Mouse (Mus musculus): ENCODE results near the gene Nmnat1. TPM values are rescaled to one million over a fixed set of nuclear protein-coding genes. Genes with fewer than 3 reads are reported as not detected.
"Not testable (repeated sequence)": the region's sequence is repeated elsewhere in the genome, so short reads cannot be mapped to it uniquely, and the experiment has no call there.

Nmnat1 gene
- polyA plus RNA-seq, 1 experiment from 2014 or later: 13.8 TPM

GRCm38 (mm10) chr4:149485825-149486206 is 814 bp upstream of the Nmnat1 start:
- H3K4me3 ChIP-seq: peak overlapping the region; percentile 57
- H3K9me3 ChIP-seq (replicated peaks): no peaks in the 10 kb centered on the region
- peak; percentile 33; the same call in 1 of the 2 replicates for ATAC-seq (ENCODE audit: low FRiP score)
- peak overlapping the region; percentile 64 for H3K9ac ChIP-seq
- peaks cover 38% of the 10 kb centered on the region for H3K36me3 ChIP-seq
- H3K4me1 ChIP-seq: peaks cover 12% of the 10 kb centered on the region
- no peaks in the 10 kb centered on the region for H3K27me3 ChIP-seq
- WGBS: 1% methylated on average over 10 of the region's 10 CpGs
- H3K27ac ChIP-seq: peak overlapping the region; percentile 66; the same call in 1 of the 2 replicates
- H3K4me2 ChIP-seq (replicated peaks): peak overlapping the region; percentile 84

- Histone ChIP-seq H3K4me3 (peak overlapping the region; percentile 57), H3K27ac (peak overlapping the region; percentile 66)
- ATAC-seq (ENCODE audit: low FRiP score): peak; percentile 4; the same call in 1 of the 2 replicates
These were observed 436 bp downstream of the Nmnat1 start for GRCm38 (mm10) chr4:149484566-149484965.

GRCm38 (mm10) chr4:149477078-149477477 is 7.9 kb downstream of the Nmnat1 start, which contains the start of gene Tmem274:
Tmem274 (plus strand) TSS chr4:149477378.
- H3K9ac ChIP-seq: no peak within 1 kb of the TSS
- WGBS: 86% methylated on average over 11 of the region's 11 CpGs
- no peak within 1 kb of the TSS for H3K27ac ChIP-seq
- peaks cover 22% of the 10 kb centered on the region for H3K36me3 ChIP-seq
- 0 out of 2 replicates have a peak, but pooled peaks cover 4% of the 10 kb centered on the region for H3K9me3 ChIP-seq (replicated peaks)
- ATAC-seq (ENCODE audit: low FRiP score): no peak
- no peak within 1 kb of the TSS for H3K4me2 ChIP-seq (replicated peaks)
- H3K27me3 ChIP-seq: no peaks in the 10 kb centered on the region; the same call in 1 of the 2 replicates
- H3K4me3 ChIP-seq: no peak within 1 kb of the TSS
- H3K4me1 ChIP-seq: no peaks in the 10 kb centered on the region

More at GRCm38 (mm10) chr4:149484566-149484965, 436 bp downstream of the Nmnat1 start:
- Histone ChIP-seq H3K36me3 (peaks cover 29% of the 10 kb centered on the region), H3K27me3 (no peaks in the 10 kb centered on the region), H3K9me3 (replicated peaks) (no peaks in the 10 kb centered on the region), H3K4me2 (replicated peaks) (peak overlapping the region; percentile 84), H3K9ac (peak overlapping the region; percentile 64), H3K4me1 (peaks cover 12% of the 10 kb centered on the region)
- 45% methylated on average over 3 of the region's 3 CpGs for WGBS

- 84% methylated on average over 7 of the region's 7 CpGs for WGBS
- Histone ChIP-seq H3K36me3 (peaks cover 27% of the 10 kb centered on the region), H3K27me3 (no peaks in the 10 kb centered on the region; the same call in 1 of the 2 replicates)
These were observed 9.9 kb downstream of the Nmnat1 start for GRCm38 (mm10) chr4:149475096-149475495.

GRCm38 (mm10) chr4:149469557-149469956 is 15.4 kb downstream of the Nmnat1 start:
- 96% methylated on average over 3 of the region's 3 CpGs for WGBS
- H3K4me1 ChIP-seq: no peaks in the 10 kb centered on the region
- no peak for ATAC-seq (ENCODE audit: low FRiP score)
- H3K27me3 ChIP-seq: no peaks in the 10 kb centered on the region
- no peak overlapping the region for H3K9ac ChIP-seq
- no peak overlapping the region for H3K4me2 ChIP-seq (replicated peaks)
- no peak overlapping the region for H3K27ac ChIP-seq
- 0 out of 2 replicates have a peak, but pooled peaks cover 4% of the 10 kb centered on the region for H3K9me3 ChIP-seq (replicated peaks)
- peaks cover 45% of the 10 kb centered on the region for H3K36me3 ChIP-seq
- no peak overlapping the region for H3K4me3 ChIP-seq

More at GRCm38 (mm10) chr4:149475096-149475495, 9.9 kb downstream of the Nmnat1 start:
- Histone ChIP-seq H3K4me3 (no peak overlapping the region), H3K9ac (no peak overlapping the region), H3K4me2 (replicated peaks) (no peak overlapping the region), H3K4me1 (no peaks in the 10 kb centered on the region), H3K9me3 (replicated peaks) (0 out of 2 replicates have a peak, but pooled peaks cover 4% of the 10 kb centered on the region), H3K27ac (no peak overlapping the region)
- no peak for ATAC-seq (ENCODE audit: low FRiP score)

GRCm38 (mm10) chr4:149463435-149463950 is 21.5 kb downstream of the Nmnat1 start:
- Histone ChIP-seq H3K27ac (no peak overlapping the region), H3K9ac (no peak overlapping the region), H3K4me2 (replicated peaks) (no peak overlapping the region), H3K9me3 (replicated peaks) (no peaks in the 10 kb centered on the region), H3K36me3 (peaks cover 6% of the 10 kb centered on the region), H3K27me3 (no peaks in the 10 kb centered on the region), H3K4me1 (0 out of 2 replicates have a peak, but pooled peaks cover 4% of the 10 kb centered on the region), H3K4me3 (no peak overlapping the region)
- ATAC-seq (ENCODE audit: low FRiP score): no peak
- WGBS: 71% methylated on average over 6 of the region's 6 CpGs

- Histone ChIP-seq H3K4me3 (no peak overlapping the region), H3K9me3 (replicated peaks) (no peaks in the 10 kb centered on the region), H3K36me3 (peaks cover under 1% of the 10 kb centered on the region; the same call in 1 of the 2 replicates), H3K9ac (no peak overlapping the region), H3K27me3 (no peaks in the 10 kb centered on the region), H3K4me1 (0 out of 2 replicates have a peak, but pooled peaks cover 4% of the 10 kb centered on the region), H3K27ac (no peak overlapping the region), H3K4me2 (replicated peaks) (no peak overlapping the region)
- no peak for ATAC-seq (ENCODE audit: low FRiP score)
- 83% methylated on average over 6 of the region's 6 CpGs for WGBS
These were observed 22.6 kb downstream of the Nmnat1 start for GRCm38 (mm10) chr4:149462305-149462971.

GRCm38 (mm10) chr4:149461579-149462304 is 23.3 kb downstream of the Nmnat1 start:
- no peaks in the 10 kb centered on the region for H3K9me3 ChIP-seq (replicated peaks)
- H3K36me3 ChIP-seq: no peaks in the 10 kb centered on the region
- no peak overlapping the region for H3K9ac ChIP-seq
- 0 out of 2 replicates have a peak, but pooled peaks cover 4% of the 10 kb centered on the region for H3K4me1 ChIP-seq
- H3K27me3 ChIP-seq: no peaks in the 10 kb centered on the region
- no peak overlapping the region for H3K27ac ChIP-seq
- no peak overlapping the region for H3K4me3 ChIP-seq
- no peak for ATAC-seq (ENCODE audit: low FRiP score)
- 75% methylated on average over 5 of the region's 7 CpGs for WGBS
- H3K4me2 ChIP-seq (replicated peaks): no peak overlapping the region

- H3K4me1 ChIP-seq; H3K27me3 ChIP-seq; H3K36me3 ChIP-seq; H3K4me3 ChIP-seq; H3K9me3 ChIP-seq (replicated peaks); H3K4me2 ChIP-seq (replicated peaks); H3K9ac ChIP-seq; ATAC-seq (ENCODE audit: low FRiP score); H3K27ac ChIP-seq: not testable (repeated sequence)
- WGBS: 84% methylated on average over 2 of the region's 2 CpGs
These were observed 24.5 kb downstream of the Nmnat1 start for GRCm38 (mm10) chr4:149460475-149460874.

GRCm38 (mm10) chr4:149459425-149459824 is 25.6 kb downstream of the Nmnat1 start:
- no peaks in the 10 kb centered on the region for H3K36me3 ChIP-seq
- no peaks in the 10 kb centered on the region for H3K9me3 ChIP-seq (replicated peaks)
- no peaks in the 10 kb centered on the region for H3K27me3 ChIP-seq
- H3K9ac ChIP-seq: no peak overlapping the region
- ATAC-seq (ENCODE audit: low FRiP score): no peak
- H3K4me2 ChIP-seq (replicated peaks): no peak overlapping the region
- H3K4me3 ChIP-seq: no peak overlapping the region
- no peak overlapping the region for H3K27ac ChIP-seq
- H3K4me1 ChIP-seq: 0 out of 2 replicates have a peak, but pooled peaks cover 4% of the 10 kb centered on the region
- WGBS: 89% methylated on average over 1 of the region's 1 CpGs

- H3K27ac ChIP-seq: no peak overlapping the region
- no peaks in the 10 kb centered on the region for H3K9me3 ChIP-seq (replicated peaks)
- H3K4me1 ChIP-seq: 0 out of 2 replicates have a peak, but pooled peaks cover 4% of the 10 kb centered on the region
- H3K4me3 ChIP-seq: no peak overlapping the region
- ATAC-seq (ENCODE audit: low FRiP score): no peak
- no peaks in the 10 kb centered on the region for H3K27me3 ChIP-seq
- H3K9ac ChIP-seq: no peak overlapping the region
- H3K36me3 ChIP-seq: no peaks in the 10 kb centered on the region
- H3K4me2 ChIP-seq (replicated peaks): no peak overlapping the region
- WGBS: 80% methylated on average over 5 of the region's 5 CpGs
These were observed 26.5 kb downstream of the Nmnat1 start for GRCm38 (mm10) chr4:149458526-149458925.

GRCm38 (mm10) chr4:149457831-149458430 is 27.1 kb downstream of the Nmnat1 start:
- Histone ChIP-seq H3K36me3 (no peaks in the 10 kb centered on the region), H3K9ac (no peak overlapping the region), H3K9me3 (replicated peaks) (no peaks in the 10 kb centered on the region), H3K27me3 (no peaks in the 10 kb centered on the region), H3K27ac (no peak overlapping the region), H3K4me1 (0 out of 2 replicates have a peak, but pooled peaks cover 4% of the 10 kb centered on the region), H3K4me2 (replicated peaks) (no peak overlapping the region), H3K4me3 (no peak overlapping the region)
- 85% methylated on average over 6 of the region's 6 CpGs for WGBS
- ATAC-seq (ENCODE audit: low FRiP score): no peak
